Mouse (Mus musculus): ENCODE data around the gene Eaf1.
A peak's percentile ranks its signal among the peaks of the same experiment; 100 is the strongest.

The Eaf1 gene

GRCm38 (mm10) chr14:31510322-31510721, 16.1 kb downstream of the Eaf1 start:
- no peak for DNase-seq (ENCODE audit: low read depth, low spot score)

GRCm38 (mm10) chr14:31515895-31516294, 21.7 kb downstream of the Eaf1 start:
- no peak for DNase-seq (ENCODE audit: low read depth, low spot score)

GRCm38 (mm10) chr14:31519165-31519564, 25.0 kb downstream of the Eaf1 start:
- DNase-seq (ENCODE audit: low read depth, low spot score): no peak

GRCm38 (mm10) chr14:31521318-31521717, 27.1 kb downstream of the Eaf1 start:
- no peak for DNase-seq (ENCODE audit: low read depth, low spot score)

GRCm38 (mm10) chr14:31525040-31525810, 31.0 kb downstream of the Eaf1 start:
- DNase-seq (ENCODE audit: low read depth, low spot score): no peak

- DNase-seq (ENCODE audit: low read depth, low spot score): no peak
Measured at GRCm38 (mm10) chr14:31530847-31531246, 36.6 kb downstream of the Eaf1 start.

GRCm38 (mm10) chr14:31531506-31532148, 37.4 kb downstream of the Eaf1 start:
- no peak for DNase-seq (ENCODE audit: low read depth, low spot score)

GRCm38 (mm10) chr14:31532656-31533055, 38.5 kb downstream of the Eaf1 start:
- DNase-seq (ENCODE audit: low read depth, low spot score): no peak

GRCm38 (mm10) chr14:31537298-31537697, 43.1 kb downstream of the Eaf1 start:
- no peak for DNase-seq (ENCODE audit: low read depth, low spot score)

- no peak for DNase-seq (ENCODE audit: low read depth, low spot score)
Measured at GRCm38 (mm10) chr14:31543885-31544442, 49.8 kb downstream of the Eaf1 start.

- no peak for DNase-seq (ENCODE audit: low read depth, low spot score)
Measured at GRCm38 (mm10) chr14:31555021-31555420, 60.8 kb downstream of the Eaf1 start.

GRCm38 (mm10) chr14:31555963-31556434, 61.8 kb downstream of the Eaf1 start:
- DNase-seq (ENCODE audit: low read depth, low spot score): peak; percentile 4

- no peak for DNase-seq (ENCODE audit: low read depth, low spot score)
Measured at GRCm38 (mm10) chr14:31556526-31557260, 62.5 kb downstream of the Eaf1 start.

GRCm38 (mm10) chr14:31557273-31557672, 63.1 kb downstream of the Eaf1 start:
- DNase-seq (ENCODE audit: low read depth, low spot score): no peak

GRCm38 (mm10) chr14:31557784-31558183, 63.6 kb downstream of the Eaf1 start:
- no peak for DNase-seq (ENCODE audit: low read depth, low spot score)

- no peak for DNase-seq (ENCODE audit: low read depth, low spot score)
Measured at GRCm38 (mm10) chr14:31559216-31559615, 65.0 kb downstream of the Eaf1 start.
